Mouse (Mus musculus) kidney, adult 2 months (tissue): ENCODE data around the gene Adpgk.

Experiments used
- CTCF ChIP-seq: fragments of 200-500 bp; conservative IDR thresholded peaks from 2 replicates; pipeline ENCODE4 v1.5.1; 2011; ENCODE audit warnings: low read depth, mild to moderate bottlenecking, control low read depth, low read length, moderate library complexity, mixed read lengths; ENCODE audit not compliant: insufficient read depth, insufficient read length
- POLR2A ChIP-seq: fragments of 200-500 bp; IDR thresholded peaks from one replicate; pipeline ENCODE4 v1.6.1; 2011; ENCODE audit warnings: low read depth, low read length, control low read depth

- TF ChIP-seq CTCF (no peak), POLR2A (no peak)
Observed at GRCm38 (mm10) chr9:59346176-59346575, 54.8 kb downstream of the Adpgk start.
